Mouse (Mus musculus) neural tube, embryonic 13.5 days (tissue): Measurements from ENCODE around the gene Mlf1. TPM values are rescaled to one million over a fixed set of nuclear protein-coding genes. Genes with fewer than 3 reads are reported as not detected.

Experiments
- polyA plus RNA-seq: library from polyadenylated mRNA; unstranded; fragments of >200 nt; fragmentation: Nextera tagmentation; extraction: Ambion mirVana; gene quantifications from 2 replicates; pipeline ENCODE4 v1.2.1, GENCODE M21; 2015

Mlf1 gene
- polyA plus RNA-seq, 1 experiment from 2014 or later = 17.7 TPM

Other genes with a start within 250 kb of the Mlf1 start
- gene Gm17402, start 1.1 kb downstream of the Mlf1 start, polyA plus RNA-seq = not detected in 2 replicates
- gene Gfm1, start 56.0 kb downstream of the Mlf1 start, polyA plus RNA-seq = 30.9 and 31.6 TPM in 2 replicates
- 295 and 298 TPM in 2 replicates for gene Lxn, start 89.8 kb downstream of the Mlf1 start, polyA plus RNA-seq
- 1.5 and 3.7 TPM in 2 replicates for gene Rarres1, start 141.4 kb downstream of the Mlf1 start, polyA plus RNA-seq
- 43.8 and 47.0 TPM in 2 replicates for gene Mfsd1, start 208.6 kb downstream of the Mlf1 start, polyA plus RNA-seq